Mouse (Mus musculus): Measurements from ENCODE around the gene Cyth3. TPM values are rescaled to one million over a fixed set of nuclear protein-coding genes. Genes with fewer than 3 reads are reported as not detected.

The Cyth3 gene
- polyA plus RNA-seq, 1 experiment from 2014 or later = 40.7 TPM

DNA sequence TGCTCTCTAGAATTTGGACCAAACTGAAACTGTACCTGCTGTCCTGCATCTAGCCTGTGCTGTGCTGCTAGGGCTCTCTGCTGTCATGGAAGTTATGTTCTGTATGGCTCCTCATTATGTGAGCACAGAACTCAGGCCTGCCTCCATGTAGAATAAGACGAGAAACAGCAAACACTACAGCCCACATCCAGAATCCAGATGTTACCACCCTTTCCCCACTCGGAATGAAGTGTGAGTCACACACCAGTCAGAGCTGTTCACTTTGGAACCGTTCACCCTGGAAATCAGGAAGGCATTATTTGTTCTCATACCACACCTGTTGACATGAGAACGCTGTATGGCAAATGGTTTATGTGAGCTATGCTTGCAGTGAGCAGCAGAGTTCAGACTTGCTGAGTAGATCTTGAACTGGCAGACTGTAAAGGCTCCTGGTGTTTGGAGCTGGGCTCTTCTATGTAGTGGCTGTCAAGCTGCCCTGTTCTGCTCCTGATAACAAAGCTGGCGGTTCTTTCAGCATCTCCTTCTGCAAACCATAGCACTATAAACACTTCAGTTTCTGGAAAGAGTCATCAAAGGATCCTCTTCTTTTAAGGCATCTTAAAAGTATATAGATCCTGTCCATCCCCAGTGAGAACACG, 56.5 kb downstream of the Cyth3 start:
- Histone ChIP-seq H3K36me3 (ENCODE audit: control insufficient read depth, insufficient read depth, low read length) (no peaks in the 10 kb centered on the region), H3K9ac (ENCODE audit: low read depth, low read length) (no peak overlapping the region), H3K27ac (ENCODE audit: low read length) (no peak overlapping the region), H3K4me3 (ENCODE audit: low read depth, low read length) (no peak overlapping the region), H3K9me3 (replicated peaks; ENCODE audit: control insufficient read depth, low read length, poor library complexity, severe bottlenecking) (no peaks in the 10 kb centered on the region), H3K4me1 (ENCODE audit: control insufficient read depth, insufficient read depth, low read length) (no peaks in the 10 kb centered on the region), H3K27me3 (ENCODE audit: control insufficient read depth, insufficient read depth, low read depth, low read length) (no peaks in the 10 kb centered on the region), H3K4me2 (ENCODE audit: low read length) (no peak overlapping the region)
- no peak for ATAC-seq
- 82% methylated on average over 6 of the region's 6 CpGs for WGBS

DNA sequence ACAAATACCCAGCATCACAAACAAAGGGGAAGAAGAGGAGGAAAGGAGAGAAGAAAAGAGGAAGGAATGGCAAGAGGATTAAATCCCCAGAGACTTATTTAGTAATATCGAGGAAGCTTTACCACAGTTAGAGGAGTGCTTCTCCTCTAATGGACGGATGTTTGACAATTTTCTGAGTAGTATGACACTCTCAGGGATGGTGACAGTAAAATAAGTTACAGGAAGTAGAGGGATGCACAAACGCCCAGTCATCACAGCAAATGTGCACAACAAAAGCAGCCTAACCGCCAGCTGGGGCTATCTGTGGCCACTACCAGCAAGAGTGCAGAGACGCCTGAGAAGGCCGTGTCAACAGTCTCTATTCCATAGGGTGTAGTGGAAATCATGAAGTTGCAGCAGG, 57.4 kb downstream of the Cyth3 start:
- Histone ChIP-seq H3K4me2 (ENCODE audit: low read length) (no peak overlapping the region), H3K27me3 (ENCODE audit: control insufficient read depth, insufficient read depth, low read depth, low read length) (no peaks in the 10 kb centered on the region), H3K4me1 (ENCODE audit: control insufficient read depth, insufficient read depth, low read length) (no peaks in the 10 kb centered on the region), H3K4me3 (ENCODE audit: low read depth, low read length) (no peak overlapping the region), H3K36me3 (ENCODE audit: control insufficient read depth, insufficient read depth, low read length) (no peaks in the 10 kb centered on the region), H3K9me3 (replicated peaks; ENCODE audit: control insufficient read depth, low read length, poor library complexity, severe bottlenecking) (no peaks in the 10 kb centered on the region), H3K27ac (ENCODE audit: low read length) (no peak overlapping the region), H3K9ac (ENCODE audit: low read depth, low read length) (no peak overlapping the region)
- ATAC-seq = no peak
- WGBS = 64% methylated on average over 6 of the region's 6 CpGs

DNA sequence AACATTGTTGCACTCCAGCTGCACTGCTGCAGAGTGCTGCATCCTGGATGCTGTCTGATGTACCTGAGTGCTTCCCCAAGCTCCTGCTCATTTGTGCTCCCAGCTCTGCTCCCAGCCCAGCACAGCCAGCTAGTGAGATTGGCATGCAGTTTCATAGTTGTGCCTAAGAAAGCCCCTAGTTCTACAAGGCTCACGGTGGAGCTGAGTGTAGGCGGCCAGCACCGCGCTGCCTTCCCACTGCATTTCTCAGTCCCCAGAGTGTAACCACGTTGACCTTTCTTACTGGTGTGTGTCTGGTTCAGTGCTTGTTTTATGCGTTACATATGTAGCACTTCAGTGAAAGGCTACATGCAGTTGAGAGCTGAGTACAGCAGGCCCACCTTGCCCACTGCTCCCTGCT, 61.4 kb downstream of the Cyth3 start:
- no peaks in the 10 kb centered on the region for H3K27me3 ChIP-seq (ENCODE audit: control insufficient read depth, insufficient read depth, low read depth, low read length)
- H3K27ac ChIP-seq (ENCODE audit: low read length) = no peak overlapping the region
- no peak overlapping the region for H3K4me2 ChIP-seq (ENCODE audit: low read length)
- 72% methylated on average over 6 of the region's 6 CpGs for WGBS
- H3K9me3 ChIP-seq (replicated peaks; ENCODE audit: control insufficient read depth, low read length, poor library complexity, severe bottlenecking) = no peaks in the 10 kb centered on the region
- H3K9ac ChIP-seq (ENCODE audit: low read depth, low read length) = no peak overlapping the region
- no peak for ATAC-seq
- peaks cover 7% of the 10 kb centered on the region; the same call in 1 of the 2 replicates for H3K36me3 ChIP-seq (ENCODE audit: control insufficient read depth, insufficient read depth, low read length)
- no peak overlapping the region for H3K4me3 ChIP-seq (ENCODE audit: low read depth, low read length)
- no peaks in the 10 kb centered on the region for H3K4me1 ChIP-seq (ENCODE audit: control insufficient read depth, insufficient read depth, low read length)

DNA sequence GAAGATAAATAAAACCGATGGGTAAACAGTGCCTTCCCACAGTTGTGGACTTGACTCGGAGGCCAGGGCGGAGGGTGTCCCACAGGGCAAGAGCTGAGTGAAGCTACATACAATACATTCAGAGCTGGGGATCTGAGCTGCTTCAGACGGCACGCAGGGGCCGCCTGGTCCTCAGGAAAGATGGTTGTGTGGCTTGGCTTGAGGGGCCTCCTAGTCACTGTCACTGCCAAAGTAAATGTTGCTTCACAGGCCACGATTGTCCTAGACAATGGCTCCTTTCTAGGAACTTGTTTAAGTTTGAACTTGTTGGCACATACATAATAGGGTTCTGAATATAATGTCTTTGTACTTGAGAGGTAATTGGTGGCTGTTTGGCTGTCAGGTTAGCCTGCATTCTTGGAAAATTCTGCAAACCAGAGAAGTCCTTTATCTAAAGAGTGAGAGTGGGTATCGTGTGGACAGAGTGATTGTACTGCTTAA, 62.7 kb downstream of the Cyth3 start:
- no peaks in the 10 kb centered on the region for H3K9me3 ChIP-seq (replicated peaks; ENCODE audit: control insufficient read depth, low read length, poor library complexity, severe bottlenecking)
- 72% methylated on average over 8 of the region's 8 CpGs for WGBS
- H3K36me3 ChIP-seq (ENCODE audit: control insufficient read depth, insufficient read depth, low read length) = peaks cover 7% of the 10 kb centered on the region; the same call in 1 of the 2 replicates
- no peak overlapping the region for H3K9ac ChIP-seq (ENCODE audit: low read depth, low read length)
- no peak overlapping the region for H3K4me3 ChIP-seq (ENCODE audit: low read depth, low read length)
- no peak overlapping the region for H3K4me2 ChIP-seq (ENCODE audit: low read length)
- H3K27ac ChIP-seq (ENCODE audit: low read length) = no peak overlapping the region
- no peak for ATAC-seq
- H3K27me3 ChIP-seq (ENCODE audit: control insufficient read depth, insufficient read depth, low read depth, low read length) = no peaks in the 10 kb centered on the region
- H3K4me1 ChIP-seq (ENCODE audit: control insufficient read depth, insufficient read depth, low read length) = no peaks in the 10 kb centered on the region

DNA sequence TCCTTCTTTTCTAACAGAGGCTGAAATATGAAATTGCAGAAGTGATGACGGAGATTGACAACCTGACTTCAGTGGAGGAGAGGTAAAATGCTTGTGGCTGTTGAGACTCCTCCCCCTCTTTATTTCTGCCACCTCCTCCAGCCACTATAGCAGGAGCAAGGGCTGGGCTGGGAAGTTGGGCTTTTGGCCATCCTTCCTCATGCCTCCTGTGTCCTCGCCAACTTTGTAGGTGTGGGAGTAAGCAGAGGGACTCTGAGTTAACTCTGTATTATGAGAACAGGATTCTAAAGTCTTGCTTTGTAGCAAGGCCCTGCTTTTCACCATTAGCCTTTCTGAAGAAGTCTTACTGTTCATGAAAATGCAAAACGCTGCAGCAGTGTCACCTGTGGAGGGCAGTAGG, 64.2 kb downstream of the Cyth3 start:
- no peak overlapping the region for H3K9ac ChIP-seq (ENCODE audit: low read depth, low read length)
- 89% methylated on average over 3 of the region's 3 CpGs for WGBS
- H3K27me3 ChIP-seq (ENCODE audit: control insufficient read depth, insufficient read depth, low read depth, low read length) = no peaks in the 10 kb centered on the region
- H3K27ac ChIP-seq (ENCODE audit: low read length) = no peak overlapping the region
- no peak for ATAC-seq
- H3K4me3 ChIP-seq (ENCODE audit: low read depth, low read length) = no peak overlapping the region
- no peaks in the 10 kb centered on the region for H3K4me1 ChIP-seq (ENCODE audit: control insufficient read depth, insufficient read depth, low read length)
- H3K4me2 ChIP-seq (ENCODE audit: low read length) = no peak overlapping the region
- no peaks in the 10 kb centered on the region for H3K9me3 ChIP-seq (replicated peaks; ENCODE audit: control insufficient read depth, low read length, poor library complexity, severe bottlenecking)
- peaks cover 7% of the 10 kb centered on the region; the same call in 1 of the 2 replicates for H3K36me3 ChIP-seq (ENCODE audit: control insufficient read depth, insufficient read depth, low read length)

DNA sequence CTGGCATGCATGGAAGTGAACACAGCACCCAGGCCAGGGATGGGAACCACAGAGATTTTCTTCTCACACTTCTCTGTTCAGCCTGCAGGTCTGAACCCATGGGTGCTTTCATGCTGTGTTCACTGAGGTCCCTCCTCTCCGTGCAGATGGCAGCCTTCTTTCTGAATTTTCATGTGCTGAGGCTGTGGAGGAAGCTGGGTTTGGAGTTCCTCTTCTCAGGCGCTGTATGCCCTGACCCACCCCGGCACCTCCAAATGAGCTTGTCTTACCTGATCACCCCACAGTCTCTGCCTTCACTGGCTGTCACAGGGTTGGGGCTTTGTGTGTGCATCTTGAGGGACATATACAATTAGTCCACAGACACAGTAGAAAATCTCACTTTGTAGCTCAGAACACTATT, 65.3 kb downstream of the Cyth3 start:
- H3K9ac ChIP-seq (ENCODE audit: low read depth, low read length) = no peak overlapping the region
- H3K27me3 ChIP-seq (ENCODE audit: control insufficient read depth, insufficient read depth, low read depth, low read length) = no peaks in the 10 kb centered on the region
- H3K27ac ChIP-seq (ENCODE audit: low read length) = no peak overlapping the region
- no peak overlapping the region for H3K4me3 ChIP-seq (ENCODE audit: low read depth, low read length)
- H3K9me3 ChIP-seq (replicated peaks; ENCODE audit: control insufficient read depth, low read length, poor library complexity, severe bottlenecking) = no peaks in the 10 kb centered on the region
- ATAC-seq = no peak
- H3K4me1 ChIP-seq (ENCODE audit: control insufficient read depth, insufficient read depth, low read length) = no peaks in the 10 kb centered on the region
- no peak overlapping the region for H3K4me2 ChIP-seq (ENCODE audit: low read length)
- peaks cover 7% of the 10 kb centered on the region; the same call in 1 of the 2 replicates for H3K36me3 ChIP-seq (ENCODE audit: control insufficient read depth, insufficient read depth, low read length)
- WGBS = 97% methylated on average over 3 of the region's 3 CpGs

DNA sequence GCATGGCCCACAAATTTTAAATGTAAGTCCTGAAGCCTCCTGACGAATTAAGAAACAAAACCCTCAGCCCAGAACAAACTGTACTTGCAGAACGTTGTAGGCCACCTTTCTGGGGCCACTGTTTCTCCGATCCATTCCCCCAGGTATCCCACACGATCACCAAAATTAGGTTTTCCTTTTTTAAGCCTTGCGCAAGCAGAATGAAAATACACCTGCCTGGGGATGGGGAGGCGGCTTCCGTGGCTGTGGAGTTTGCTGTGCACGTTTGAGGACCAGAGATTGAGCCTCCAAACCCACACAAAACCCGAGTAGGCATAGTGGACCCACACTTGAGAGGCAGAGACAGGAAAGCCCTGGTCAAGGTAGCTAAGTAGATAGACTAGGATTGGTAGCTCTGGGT, 68.1 kb downstream of the Cyth3 start:
- Histone ChIP-seq H3K9ac (ENCODE audit: low read depth, low read length) (no peak overlapping the region), H3K4me3 (ENCODE audit: low read depth, low read length) (no peak overlapping the region), H3K4me1 (ENCODE audit: control insufficient read depth, insufficient read depth, low read length) (no peaks in the 10 kb centered on the region), H3K27me3 (ENCODE audit: control insufficient read depth, insufficient read depth, low read depth, low read length) (no peaks in the 10 kb centered on the region), H3K36me3 (ENCODE audit: control insufficient read depth, insufficient read depth, low read length) (peaks cover 9% of the 10 kb centered on the region; the same call in 1 of the 2 replicates), H3K27ac (ENCODE audit: low read length) (no peak overlapping the region), H3K4me2 (ENCODE audit: low read length) (no peak overlapping the region), H3K9me3 (replicated peaks; ENCODE audit: control insufficient read depth, low read length, poor library complexity, severe bottlenecking) (no peaks in the 10 kb centered on the region)
- 87% methylated on average over 9 of the region's 9 CpGs for WGBS
- ATAC-seq = no peak

DNA sequence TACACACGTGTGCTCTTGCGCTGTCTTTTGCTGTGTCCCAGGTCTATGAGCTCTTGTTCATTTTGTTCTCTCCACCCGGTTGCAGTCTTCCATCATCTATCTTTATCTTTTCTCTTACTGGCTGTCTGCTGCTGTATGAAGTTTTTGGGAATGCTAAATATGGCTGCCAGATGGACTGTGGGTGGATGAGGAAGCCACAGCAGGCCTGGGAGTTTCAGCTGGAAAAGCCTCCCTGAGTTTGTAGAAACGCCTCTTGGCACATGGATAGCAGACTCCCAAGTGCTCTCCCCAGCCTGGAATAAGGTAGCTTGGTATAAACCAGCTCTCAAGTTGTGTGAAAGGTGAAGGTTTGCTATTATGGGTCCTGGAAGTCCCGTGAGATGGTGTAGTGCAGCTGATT, 68.7 kb downstream of the Cyth3 start:
- Histone ChIP-seq H3K4me3 (ENCODE audit: low read depth, low read length) (no peak overlapping the region), H3K27ac (ENCODE audit: low read length) (no peak overlapping the region), H3K27me3 (ENCODE audit: control insufficient read depth, insufficient read depth, low read depth, low read length) (no peaks in the 10 kb centered on the region), H3K9ac (ENCODE audit: low read depth, low read length) (no peak overlapping the region), H3K9me3 (replicated peaks; ENCODE audit: control insufficient read depth, low read length, poor library complexity, severe bottlenecking) (no peaks in the 10 kb centered on the region), H3K4me2 (ENCODE audit: low read length) (no peak overlapping the region), H3K36me3 (ENCODE audit: control insufficient read depth, insufficient read depth, low read length) (peaks cover 12% of the 10 kb centered on the region), H3K4me1 (ENCODE audit: control insufficient read depth, insufficient read depth, low read length) (no peaks in the 10 kb centered on the region)
- no peak for ATAC-seq
- 95% methylated on average over 5 of the region's 5 CpGs for WGBS

DNA sequence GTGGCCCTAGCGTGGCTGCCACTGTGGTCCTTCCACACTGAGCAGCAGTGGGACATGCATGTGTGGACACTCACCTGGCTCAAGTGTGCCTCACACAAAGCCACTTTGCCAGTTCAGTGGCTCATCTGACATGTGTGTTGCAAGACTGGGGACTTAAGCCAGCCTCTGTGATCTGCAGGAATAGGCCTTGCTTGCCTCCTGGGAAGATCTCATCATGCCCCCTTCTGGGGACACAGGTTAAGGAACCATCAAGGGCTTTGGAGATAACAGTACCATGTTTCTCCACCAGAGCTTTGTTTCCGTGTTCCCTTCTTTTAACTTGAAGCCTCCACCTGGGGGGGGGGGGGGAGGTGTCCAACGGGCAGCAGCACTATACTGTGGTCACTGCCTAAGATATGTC, 74.1 kb downstream of the Cyth3 start:
- Histone ChIP-seq H3K36me3 (ENCODE audit: control insufficient read depth, insufficient read depth, low read length) (peaks cover 9% of the 10 kb centered on the region), H3K4me1 (ENCODE audit: control insufficient read depth, insufficient read depth, low read length) (no peaks in the 10 kb centered on the region), H3K4me3 (ENCODE audit: low read depth, low read length) (no peak overlapping the region), H3K9me3 (replicated peaks; ENCODE audit: control insufficient read depth, low read length, poor library complexity, severe bottlenecking) (no peaks in the 10 kb centered on the region), H3K27me3 (ENCODE audit: control insufficient read depth, insufficient read depth, low read depth, low read length) (no peaks in the 10 kb centered on the region), H3K9ac (ENCODE audit: low read depth, low read length) (no peak overlapping the region), H3K27ac (ENCODE audit: low read length) (no peak overlapping the region), H3K4me2 (ENCODE audit: low read length) (no peak overlapping the region)
- ATAC-seq = no peak
- WGBS = 71% methylated on average over 3 of the region's 3 CpGs
